18 mouse cellular contexts compared by ENCODE assay signal in genomic region chr8:90056331-90056730, GRCm38 (mm10).
"Had no signal": no experiment of that assay in that cellular context is flagged by ENCODE, and none has a peak within 500 bp of the region (broad histone marks: within the 10 kb centered on the region; RNA-seq: fewer than 3 reads in every experiment).

No protein-coding gene starts in this region.

- H3K4me2 ChIP-seq: lung, embryonic 14.5 days; midbrain, embryonic 12.5 days; neural tube, embryonic 13.5 days; neural tube, embryonic 15.5 days had no signal

- H3K9me3 ChIP-seq: midbrain, embryonic 10.5 days; midbrain, embryonic 12.5 days; neural tube, embryonic 13.5 days; neural tube, embryonic 15.5 days had no signal

- H3K4me3 ChIP-seq: midbrain, embryonic 10.5 days; midbrain, embryonic 12.5 days; myocyte; neural tube, embryonic 13.5 days; neural tube, embryonic 15.5 days had no signal

- H3K27ac ChIP-seq: midbrain, embryonic 10.5 days; midbrain, embryonic 12.5 days; neural tube, embryonic 13.5 days; neural tube, embryonic 15.5 days had no signal

- ATAC-seq: midbrain, embryonic 16.5 days had no signal

- H3K27me3 ChIP-seq: midbrain, embryonic 12.5 days; neural tube, embryonic 13.5 days; neural tube, embryonic 15.5 days had no signal

- H3K9ac ChIP-seq: lung, embryonic 14.5 days; midbrain, embryonic 12.5 days; neural tube, embryonic 13.5 days; neural tube, embryonic 15.5 days had no signal

- H3K36me3 ChIP-seq: midbrain, embryonic 10.5 days; midbrain, embryonic 12.5 days; neural tube, embryonic 13.5 days; neural tube, embryonic 15.5 days had no signal

- DNase-seq: lung, embryonic 14.5 days; lung, postnatal 10 days; lung, postnatal 4 days; midbrain, embryonic 14.5 days; retina, postnatal 1 day; right cerebral cortex, adult 18-20 months; right cerebral cortex, postnatal 25 days; right cerebral cortex, postnatal 4 days; spleen, adult 18-20 months; thymus, adult 18-20 months; thymus, postnatal 14 days; thymus, postnatal 36 days had no signal
